Mouse (Mus musculus): ENCODE data around the gene Pitpnc1. TPM values are rescaled to one million over a fixed set of nuclear protein-coding genes. Genes with fewer than 3 reads are reported as not detected.

The Pitpnc1 gene
- polyA plus RNA-seq, 1 experiment, result 11.3 TPM

DNA sequence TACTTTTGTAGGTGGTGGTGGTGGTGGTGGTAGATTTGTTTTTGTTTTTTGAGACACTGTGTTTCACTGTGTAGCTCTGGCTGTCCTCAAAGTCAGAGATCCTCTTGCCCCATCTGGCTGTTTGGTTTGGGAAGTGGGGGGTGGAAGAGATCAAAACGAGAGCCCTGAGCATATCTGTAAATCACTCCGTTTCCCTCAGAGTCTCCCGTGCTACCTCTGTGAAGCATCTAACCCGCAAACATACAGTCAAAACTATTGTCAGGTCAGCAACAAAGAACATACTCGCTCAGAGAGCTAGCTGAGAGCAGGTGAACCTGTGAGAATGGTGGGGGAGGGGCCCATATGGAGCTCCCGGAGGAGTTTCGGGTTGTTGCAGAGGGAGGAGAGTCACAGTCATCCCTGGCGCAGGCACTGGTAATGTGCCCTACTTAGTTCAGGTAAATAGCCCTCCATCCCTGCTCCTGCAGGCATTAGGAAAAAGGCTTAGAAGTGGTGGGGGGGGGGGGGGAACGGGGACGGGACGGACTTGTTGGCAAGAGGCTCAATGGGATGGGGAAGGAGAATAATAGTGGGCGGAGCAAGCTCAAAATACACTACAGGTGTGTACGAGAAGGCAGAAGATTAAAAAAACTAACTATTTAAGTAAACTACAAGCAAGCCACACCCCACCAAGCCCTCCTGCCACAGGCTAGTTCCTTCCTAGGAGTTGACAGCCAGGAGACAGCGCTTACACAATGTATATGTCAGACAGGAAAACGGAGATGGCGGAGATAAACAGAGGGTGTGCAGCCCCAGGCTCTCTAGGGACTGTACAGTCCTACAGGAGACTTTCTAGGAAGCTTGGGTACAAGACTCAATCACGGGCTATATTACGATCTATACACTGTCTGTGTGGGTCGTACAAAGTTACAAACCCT, 15.7 kb downstream of the Pitpnc1 start:
- Histone ChIP-seq H3K4me3 (ENCODE audit: control insufficient read depth, insufficient read depth, low read length) (no peak overlapping the region), H3K4me1 (replicated peaks; ENCODE audit: control insufficient read depth, insufficient read depth, low read length) (peaks cover 40% of the 10 kb centered on the region), H3K27ac (ENCODE audit: control insufficient read depth, insufficient read depth, low read length) (no peak overlapping the region), H3K27me3 (ENCODE audit: control insufficient read depth, insufficient read depth, low read length) (no peaks in the 10 kb centered on the region), H3K36me3 (ENCODE audit: control insufficient read depth, insufficient read depth, low read length) (no peaks in the 10 kb centered on the region)
- no peak for TF ChIP-seq CTCF (IDR thresholded peaks at IDR 0.05; ENCODE audit: borderline replicate concordance, control insufficient read depth, extremely low read depth, insufficient read depth, low read length, poor library complexity)
- DNase-seq, result no peak
- WGBS, result 49% methylated on average over 19 of the region's 19 CpGs

GRCm38 (mm10) chr11:107452053-107452452, 18.4 kb downstream of the Pitpnc1 start:
- peaks cover 49% of the 10 kb centered on the region for H3K4me1 ChIP-seq (replicated peaks; ENCODE audit: control insufficient read depth, insufficient read depth, low read length)
- H3K27me3 ChIP-seq (ENCODE audit: control insufficient read depth, insufficient read depth, low read length), result no peaks in the 10 kb centered on the region
- peak overlapping the region; percentile 77 for H3K27ac ChIP-seq (ENCODE audit: control insufficient read depth, insufficient read depth, low read length)
- DNase-seq, result peak; percentile 23
- H3K4me3 ChIP-seq (ENCODE audit: control insufficient read depth, insufficient read depth, low read length), result no peak overlapping the region
- H3K36me3 ChIP-seq (ENCODE audit: control insufficient read depth, insufficient read depth, low read length), result no peaks in the 10 kb centered on the region
- 25% methylated on average over 7 of the region's 7 CpGs for WGBS
- TF ChIP-seq CTCF (IDR thresholded peaks at IDR 0.05; ENCODE audit: borderline replicate concordance, control insufficient read depth, extremely low read depth, insufficient read depth, low read length, poor library complexity) (no peak), POLR2A (IDR thresholded peaks at IDR 0.05; ENCODE audit: control insufficient read depth, extremely low read depth, insufficient read depth, low read length, poor library complexity) (no peak)

DNA sequence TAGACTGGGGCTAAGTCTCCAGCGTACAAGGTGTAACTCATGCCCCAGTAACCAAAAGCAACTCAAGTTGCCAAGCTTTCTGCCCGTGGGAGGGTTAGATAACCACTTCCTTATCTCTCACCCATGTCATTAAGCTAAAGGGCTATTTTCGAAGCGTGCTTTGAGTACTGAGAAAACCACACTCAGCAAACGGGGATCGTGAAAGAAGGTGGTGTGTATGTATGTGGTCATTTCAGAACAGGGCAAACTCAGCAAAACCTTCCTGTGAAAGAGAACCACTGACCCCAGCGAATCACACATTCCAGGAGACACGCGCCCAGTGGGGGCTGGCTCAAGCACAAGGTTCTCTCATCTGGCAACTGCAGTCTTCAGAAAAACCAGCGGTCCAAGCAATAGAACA, 19.4 kb downstream of the Pitpnc1 start:
- Histone ChIP-seq H3K36me3 (ENCODE audit: control insufficient read depth, insufficient read depth, low read length) (no peaks in the 10 kb centered on the region), H3K27me3 (ENCODE audit: control insufficient read depth, insufficient read depth, low read length) (no peaks in the 10 kb centered on the region), H3K4me1 (replicated peaks; ENCODE audit: control insufficient read depth, insufficient read depth, low read length) (peaks cover 53% of the 10 kb centered on the region), H3K4me3 (ENCODE audit: control insufficient read depth, insufficient read depth, low read length) (peak overlapping the region; percentile 1; the same call in 1 of the 2 replicates), H3K27ac (ENCODE audit: control insufficient read depth, insufficient read depth, low read length) (peak overlapping the region; percentile 77)
- no peak for TF ChIP-seq CTCF (IDR thresholded peaks at IDR 0.05; ENCODE audit: borderline replicate concordance, control insufficient read depth, extremely low read depth, insufficient read depth, low read length, poor library complexity)
- no peak for TF ChIP-seq POLR2A (IDR thresholded peaks at IDR 0.05; ENCODE audit: control insufficient read depth, extremely low read depth, insufficient read depth, low read length, poor library complexity)
- DNase-seq, result peak; percentile 47
- WGBS, result 6% methylated on average over 10 of the region's 10 CpGs

DNA sequence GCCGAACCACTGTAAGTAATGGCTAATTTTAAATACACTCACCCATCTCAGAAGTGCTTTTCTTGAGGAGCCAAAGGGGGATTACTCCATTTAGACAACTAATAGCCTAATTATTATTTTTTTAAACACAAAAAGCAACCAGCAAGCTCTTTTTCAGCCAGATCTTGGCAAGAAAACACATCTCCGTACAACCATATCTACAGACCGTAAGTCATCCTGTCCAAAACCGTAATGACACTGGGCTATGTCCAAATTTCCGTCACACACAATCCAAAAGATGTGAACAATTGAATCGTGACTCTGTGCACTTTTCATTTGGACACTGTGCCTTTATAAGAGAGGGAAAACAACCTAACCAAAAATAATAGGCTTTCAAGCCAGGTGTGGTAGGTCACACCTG, 20.4 kb downstream of the Pitpnc1 start:
- Histone ChIP-seq H3K4me1 (replicated peaks; ENCODE audit: control insufficient read depth, insufficient read depth, low read length) (peaks cover 54% of the 10 kb centered on the region), H3K36me3 (ENCODE audit: control insufficient read depth, insufficient read depth, low read length) (no peaks in the 10 kb centered on the region), H3K27me3 (ENCODE audit: control insufficient read depth, insufficient read depth, low read length) (no peaks in the 10 kb centered on the region), H3K27ac (ENCODE audit: control insufficient read depth, insufficient read depth, low read length) (peak overlapping the region; percentile 23), H3K4me3 (ENCODE audit: control insufficient read depth, insufficient read depth, low read length) (no peak overlapping the region)
- WGBS, result 85% methylated on average over 6 of the region's 6 CpGs
- DNase-seq, result no peak
- no peak for TF ChIP-seq CTCF (IDR thresholded peaks at IDR 0.05; ENCODE audit: borderline replicate concordance, control insufficient read depth, extremely low read depth, insufficient read depth, low read length, poor library complexity)
- no peak for TF ChIP-seq POLR2A (IDR thresholded peaks at IDR 0.05; ENCODE audit: control insufficient read depth, extremely low read depth, insufficient read depth, low read length, poor library complexity)

GRCm38 (mm10) chr11:107449169-107449910, 21.2 kb downstream of the Pitpnc1 start:
- peak; percentile 27 for DNase-seq
- Histone ChIP-seq H3K4me1 (replicated peaks; ENCODE audit: control insufficient read depth, insufficient read depth, low read length) (peaks cover 47% of the 10 kb centered on the region), H3K27ac (ENCODE audit: control insufficient read depth, insufficient read depth, low read length) (peak overlapping the region; percentile 42; the same call in 1 of the 2 replicates)

GRCm38 (mm10) chr11:107447915-107448314, 22.6 kb downstream of the Pitpnc1 start:
- Histone ChIP-seq H3K27me3 (ENCODE audit: control insufficient read depth, insufficient read depth, low read length) (no peaks in the 10 kb centered on the region), H3K4me3 (ENCODE audit: control insufficient read depth, insufficient read depth, low read length) (no peak overlapping the region), H3K36me3 (ENCODE audit: control insufficient read depth, insufficient read depth, low read length) (no peaks in the 10 kb centered on the region), H3K4me1 (replicated peaks; ENCODE audit: control insufficient read depth, insufficient read depth, low read length) (peaks cover 56% of the 10 kb centered on the region), H3K27ac (ENCODE audit: control insufficient read depth, insufficient read depth, low read length) (no peak overlapping the region)
- TF ChIP-seq POLR2A (IDR thresholded peaks at IDR 0.05; ENCODE audit: control insufficient read depth, extremely low read depth, insufficient read depth, low read length, poor library complexity) (no peak), CTCF (IDR thresholded peaks at IDR 0.05; ENCODE audit: borderline replicate concordance, control insufficient read depth, extremely low read depth, insufficient read depth, low read length, poor library complexity) (no peak)
- no peak for DNase-seq
- WGBS, result 89% methylated on average over 9 of the region's 9 CpGs

More at GRCm38 (mm10) chr11:107449169-107449910, 21.2 kb downstream of the Pitpnc1 start:
- Histone ChIP-seq H3K36me3 (ENCODE audit: control insufficient read depth, insufficient read depth, low read length) (no peaks in the 10 kb centered on the region), H3K27me3 (ENCODE audit: control insufficient read depth, insufficient read depth, low read length) (no peaks in the 10 kb centered on the region), H3K4me3 (ENCODE audit: control insufficient read depth, insufficient read depth, low read length) (no peak overlapping the region)
- WGBS, result 63% methylated on average over 17 of the region's 17 CpGs
- TF ChIP-seq CTCF (IDR thresholded peaks at IDR 0.05; ENCODE audit: borderline replicate concordance, control insufficient read depth, extremely low read depth, insufficient read depth, low read length, poor library complexity) (no peak), POLR2A (IDR thresholded peaks at IDR 0.05; ENCODE audit: control insufficient read depth, extremely low read depth, insufficient read depth, low read length, poor library complexity) (no peak)

All from thymus, adult 2 months (tissue).